Mouse (Mus musculus) CH12F3 (cell line): ENCODE measurements at regions not wholly inside any gene's neighbourhood (a gene's known extent, or its start where the extent isn't known, plus 50 kb on each side); places are given as distances from the start of the nearest gene placed in this dataset.
"Not testable (repeated sequence)": the region's sequence is repeated elsewhere in the genome, so short reads cannot be mapped to it uniquely, and the experiment has no call there.

Experiments
- in situ Hi-C: fragments of 300-500 bp; cut with MboI; formaldehyde crosslinking; loops from 2 replicates; pipeline ENCODE4 v1.14.3; 2020; ENCODE audit warnings: low sequenced_read_pairs

GRCm38 (mm10) chr2:10658317-10658716, 288.0 kb downstream of the Sfmbt2 start:
- in situ Hi-C loops: no loop called here

DNA sequence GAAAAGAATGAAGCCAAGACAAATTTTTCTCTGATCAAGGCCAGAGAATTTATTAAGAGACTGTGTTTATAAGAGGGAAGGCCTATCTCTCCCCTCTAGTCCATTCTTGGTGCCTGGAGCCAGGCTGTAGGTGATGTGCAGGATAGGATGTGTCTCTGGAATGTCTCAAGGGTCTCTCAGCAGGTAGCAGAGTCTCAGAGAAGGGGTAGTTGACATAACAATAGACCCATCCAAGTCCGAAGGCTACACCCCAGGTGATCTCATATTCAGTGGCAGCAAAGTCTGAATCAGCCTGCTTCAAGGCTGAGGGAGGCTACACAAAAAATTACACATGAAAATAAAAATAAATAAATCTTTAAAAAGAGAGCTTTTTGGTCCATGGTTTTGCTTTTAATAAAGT, 297.6 kb downstream of the Sfmbt2 start:
- in situ Hi-C loops: not testable (repeated sequence)

DNA sequence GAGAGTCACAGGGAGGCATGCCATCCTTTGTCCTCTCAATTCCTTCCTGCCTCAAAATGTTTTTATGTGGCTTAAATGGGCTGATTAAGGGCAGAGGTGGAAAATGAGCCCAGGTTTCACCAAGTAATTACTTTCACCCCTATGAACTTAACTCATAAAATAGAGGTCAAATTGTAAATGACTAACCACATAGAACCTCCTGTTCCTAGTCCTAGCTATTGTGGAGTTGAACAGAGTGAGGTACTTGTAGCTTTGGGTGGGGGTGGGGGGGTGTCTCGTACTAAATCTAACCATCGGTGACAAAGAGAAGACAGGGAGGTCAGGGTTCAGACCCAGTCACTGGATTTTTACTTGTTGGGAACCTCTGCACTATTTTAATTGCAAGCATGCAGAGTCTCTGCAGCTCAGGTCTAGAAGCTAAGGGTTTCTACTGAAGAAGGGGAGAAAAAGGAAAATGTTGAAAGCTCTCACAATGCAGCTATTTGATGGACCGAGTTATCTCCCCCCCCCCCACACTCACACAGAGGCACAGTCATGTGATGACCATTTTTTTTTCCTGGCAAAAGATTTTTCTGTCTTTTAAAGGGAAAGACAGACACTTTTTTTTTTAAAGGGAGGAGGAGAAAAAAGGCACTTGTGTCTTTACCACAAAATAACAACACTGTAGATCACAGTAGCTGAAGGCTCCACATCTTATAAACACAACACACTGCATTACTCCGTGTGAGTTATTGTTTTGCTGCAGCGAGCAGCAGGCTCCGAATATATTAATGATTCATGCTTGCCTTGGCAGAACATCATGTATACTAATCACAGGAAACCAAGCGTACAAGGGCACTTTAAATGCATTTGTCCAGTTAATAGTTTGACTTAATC, 300.4 kb downstream of the Sfmbt2 start:
- in situ Hi-C loops: no loop called here

DNA sequence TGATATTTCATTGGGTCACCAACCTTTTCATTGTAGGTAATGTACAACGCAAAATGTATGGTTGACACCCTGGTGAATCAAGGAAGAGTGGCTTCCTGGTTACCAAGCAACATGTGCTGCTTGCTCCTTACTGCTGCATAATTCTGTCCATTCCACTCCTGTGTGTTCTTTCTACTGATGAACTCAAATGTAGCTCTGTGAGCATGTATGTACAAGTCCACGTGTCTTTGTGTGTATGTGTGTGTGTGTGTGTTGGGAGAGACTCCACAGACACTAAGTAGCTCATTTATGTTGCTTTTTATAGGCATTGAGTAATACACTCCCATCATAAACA, 301.0 kb downstream of the Sfmbt2 start:
- in situ Hi-C loops: no loop called here

DNA sequence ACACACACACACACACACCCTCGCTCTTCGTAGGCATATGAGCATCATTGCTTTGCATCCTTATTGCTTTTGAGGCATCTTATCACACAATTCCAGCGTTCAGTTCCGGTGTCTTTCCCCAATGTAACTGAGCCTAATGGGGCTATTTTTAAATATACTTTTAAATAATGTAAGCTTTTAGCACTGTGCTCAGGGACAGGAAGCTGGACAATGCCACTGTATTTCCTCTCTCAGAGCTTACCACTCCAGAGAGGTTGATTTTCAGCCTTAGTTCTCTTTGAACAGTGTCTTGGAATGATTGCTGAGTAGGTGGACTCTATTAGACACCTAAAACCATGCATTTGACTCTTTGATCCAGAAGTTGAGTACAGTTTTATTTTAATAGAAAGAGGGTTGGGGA, 301.9 kb downstream of the Sfmbt2 start:
- in situ Hi-C loops: no loop called here

- in situ Hi-C loops: no loop called here
Measured at GRCm38 (mm10) chr2:10674738-10675349, 304.5 kb downstream of the Sfmbt2 start.

GRCm38 (mm10) chr2:10701459-10701858, 331.1 kb downstream of the Sfmbt2 start:
- in situ Hi-C loops: no loop called here

DNA sequence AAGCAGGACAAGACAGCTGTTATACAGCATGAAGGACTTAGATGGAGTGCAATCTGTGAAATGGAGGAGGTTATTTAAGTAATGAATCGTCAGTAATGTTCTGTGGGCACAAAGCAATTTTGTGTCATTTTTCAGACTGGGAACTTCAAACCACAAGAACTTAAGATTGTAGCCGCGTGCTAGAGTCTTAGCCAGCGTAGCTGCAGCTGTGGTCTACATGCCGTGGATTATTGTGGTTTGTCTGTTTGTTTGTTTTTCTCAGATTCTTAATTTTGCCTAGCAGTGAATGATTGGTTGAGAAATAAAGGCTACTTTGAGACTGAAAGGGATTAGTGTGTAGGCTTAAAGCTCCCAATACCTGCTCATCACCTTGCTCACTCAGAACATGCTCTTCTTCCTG, 348.1 kb downstream of the Sfmbt2 start:
- in situ Hi-C loops: no loop called here

DNA sequence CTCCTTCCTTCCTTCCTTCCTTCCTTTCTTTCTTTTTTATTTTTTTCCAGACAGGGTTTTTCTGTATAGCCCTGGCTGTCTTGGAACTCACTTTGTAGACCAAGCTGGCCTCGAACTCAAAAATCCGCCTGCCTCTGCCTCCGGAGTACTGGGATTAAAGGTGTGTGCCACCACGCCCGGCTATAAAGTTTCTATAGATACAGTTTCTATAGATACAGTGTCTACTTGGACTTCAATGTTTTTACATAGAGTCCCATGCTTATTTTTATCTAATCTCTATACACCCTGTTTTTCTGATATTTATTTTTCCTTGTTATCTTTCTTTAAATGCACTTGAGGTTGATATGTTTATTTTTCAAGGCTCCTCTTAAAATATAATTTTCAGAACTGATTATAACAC, 364.0 kb downstream of the Sfmbt2 start:
- in situ Hi-C loops: not testable (repeated sequence)

GRCm38 (mm10) chr2:10736696-10737457, 366.6 kb downstream of the Sfmbt2 start:
- in situ Hi-C loops: no loop called here

DNA sequence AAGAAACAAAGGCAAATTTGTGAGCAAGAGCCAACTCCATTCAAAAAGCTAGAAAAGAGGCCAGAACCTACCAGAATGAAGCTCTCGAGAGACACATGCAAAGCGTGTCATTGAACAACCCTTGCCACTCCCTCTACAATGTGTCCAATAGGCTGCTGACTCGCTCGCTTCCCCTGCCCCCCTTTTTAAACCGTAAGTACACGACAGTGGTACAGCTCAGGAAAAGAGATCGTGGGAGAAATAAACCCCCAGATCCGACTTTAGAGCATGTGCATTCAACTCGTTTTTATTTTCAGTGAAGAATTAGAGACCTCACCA, 367.1 kb downstream of the Sfmbt2 start:
- in situ Hi-C loops: no loop called here

DNA sequence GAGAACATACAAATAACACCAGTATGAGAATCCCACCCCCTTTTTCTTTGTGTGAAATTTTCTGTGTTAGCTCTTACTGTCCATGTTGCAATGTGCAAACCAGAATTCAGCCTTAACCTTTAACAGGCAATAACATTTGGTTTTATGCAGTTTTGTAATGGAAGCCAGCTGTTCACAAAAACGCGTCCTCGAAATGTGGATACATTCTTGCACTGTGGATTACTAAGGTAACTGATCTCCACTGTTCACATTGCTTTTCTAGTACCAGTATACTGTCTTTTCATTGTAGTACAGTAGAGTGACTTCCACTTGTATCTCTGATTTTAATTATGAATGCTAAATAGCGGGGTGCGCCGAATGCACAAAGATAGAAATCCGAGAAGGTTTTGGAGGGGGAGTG, 374.8 kb downstream of the Sfmbt2 start:
- in situ Hi-C loops: no loop called here

DNA sequence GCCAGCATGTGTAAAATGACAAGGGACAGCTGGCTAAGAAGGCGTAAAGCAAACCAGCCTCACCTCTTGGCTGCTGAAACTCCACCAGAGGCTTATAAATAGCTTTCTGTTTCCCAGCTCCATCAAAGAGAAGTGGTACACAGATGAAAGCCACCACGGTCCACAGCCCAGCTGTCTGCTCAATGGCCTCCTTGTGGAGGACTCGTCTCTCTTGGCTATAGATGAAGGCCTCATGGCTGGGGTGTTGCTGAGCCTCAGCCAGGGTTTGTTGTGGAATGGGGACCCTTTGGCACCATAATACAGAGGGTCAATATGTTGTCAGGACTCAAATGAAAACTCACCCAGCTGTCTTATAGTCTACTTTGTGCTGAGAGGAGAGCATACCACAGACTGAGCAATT, 385.1 kb downstream of the Sfmbt2 start:
- in situ Hi-C loops: no loop called here

- in situ Hi-C loops: no loop called here
Measured at GRCm38 (mm10) chr2:10757202-10757840, 387.0 kb downstream of the Sfmbt2 start.

- in situ Hi-C loops: no loop called here
Measured at GRCm38 (mm10) chr2:10757886-10758285, 387.6 kb downstream of the Sfmbt2 start.

DNA sequence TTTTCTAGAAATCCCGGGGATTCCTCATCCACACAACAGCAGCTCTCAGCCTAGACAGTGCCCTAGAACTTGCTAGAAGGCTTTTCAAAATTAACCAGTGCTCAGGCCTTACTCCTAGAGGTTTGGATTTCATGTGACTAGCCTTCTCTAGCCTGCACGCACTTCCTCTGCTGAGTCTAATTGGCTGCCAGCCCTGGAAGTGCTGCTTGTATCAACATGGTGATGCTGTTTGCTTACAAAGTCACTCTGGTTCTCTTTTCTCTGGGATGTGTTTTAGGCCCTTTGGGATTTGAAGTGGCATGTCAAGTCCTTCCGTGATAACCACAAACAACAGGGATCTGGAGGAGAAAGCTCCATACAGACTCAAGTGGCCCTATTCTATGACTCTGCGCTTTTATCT, 391.9 kb downstream of the Sfmbt2 start:
- in situ Hi-C loops: no loop called here

DNA sequence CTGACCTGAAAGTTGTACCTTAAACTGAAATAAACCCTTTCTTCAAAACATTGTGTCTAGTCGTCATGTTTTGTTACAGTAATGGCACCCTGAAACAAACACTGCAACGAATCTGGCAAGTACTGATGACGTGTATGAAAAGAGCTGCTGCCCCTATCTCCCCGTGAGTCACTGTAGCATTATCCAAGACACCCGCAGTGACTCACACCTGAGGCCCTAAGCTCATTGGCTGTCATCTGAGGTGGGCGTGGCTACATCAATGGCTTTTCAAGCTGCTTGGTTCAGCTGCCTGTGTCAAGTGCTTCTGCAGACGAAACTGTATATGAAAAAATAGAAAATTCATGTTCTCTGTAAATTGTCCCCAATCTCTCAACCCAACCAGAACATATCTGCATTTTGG, 388.8 kb upstream of the Prkcq start:
- in situ Hi-C loops: no loop called here

DNA sequence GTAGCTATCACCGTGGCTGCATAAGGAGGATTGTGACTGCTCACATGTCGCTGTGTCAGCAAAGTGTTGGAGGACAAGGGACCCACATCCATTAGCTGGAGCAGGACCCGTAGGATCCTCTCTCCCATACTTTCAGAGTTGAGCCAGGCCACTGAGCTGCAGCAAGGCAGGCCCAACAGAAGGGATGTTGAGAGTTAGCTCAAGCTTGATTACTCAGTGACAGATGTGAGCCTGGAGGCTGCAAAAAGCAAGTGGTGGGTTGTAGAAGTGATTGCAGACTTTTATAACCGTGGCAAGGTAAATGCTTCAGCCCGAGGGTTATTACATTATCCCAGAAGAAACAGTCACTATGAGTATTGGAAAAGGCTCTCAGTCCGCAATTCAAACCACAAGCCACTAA, 388.3 kb upstream of the Prkcq start:
- in situ Hi-C loops: no loop called here

DNA sequence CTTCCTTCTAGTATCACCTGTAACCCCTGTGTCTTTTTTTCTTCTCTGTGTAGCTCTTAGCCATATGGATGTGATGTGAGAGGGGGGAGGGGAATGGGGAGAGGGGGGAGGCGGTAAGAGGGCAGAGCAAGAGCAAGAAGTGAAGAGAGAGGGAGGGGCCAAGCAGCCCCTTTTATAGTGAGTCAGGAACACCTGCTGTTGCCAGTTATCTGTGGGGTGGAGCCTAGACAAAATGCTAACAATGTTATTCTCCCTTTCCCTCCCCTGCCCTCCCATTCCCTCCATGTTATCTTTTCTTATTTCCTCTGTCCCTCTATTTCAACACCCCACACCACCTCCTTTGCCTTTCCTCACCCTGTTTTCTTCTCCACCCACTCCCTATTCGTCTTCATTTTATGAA, 387.6 kb upstream of the Prkcq start:
- in situ Hi-C loops: no loop called here

- in situ Hi-C loops: no loop called here
Measured at GRCm38 (mm10) chr2:10785156-10785555, 386.8 kb upstream of the Prkcq start.

DNA sequence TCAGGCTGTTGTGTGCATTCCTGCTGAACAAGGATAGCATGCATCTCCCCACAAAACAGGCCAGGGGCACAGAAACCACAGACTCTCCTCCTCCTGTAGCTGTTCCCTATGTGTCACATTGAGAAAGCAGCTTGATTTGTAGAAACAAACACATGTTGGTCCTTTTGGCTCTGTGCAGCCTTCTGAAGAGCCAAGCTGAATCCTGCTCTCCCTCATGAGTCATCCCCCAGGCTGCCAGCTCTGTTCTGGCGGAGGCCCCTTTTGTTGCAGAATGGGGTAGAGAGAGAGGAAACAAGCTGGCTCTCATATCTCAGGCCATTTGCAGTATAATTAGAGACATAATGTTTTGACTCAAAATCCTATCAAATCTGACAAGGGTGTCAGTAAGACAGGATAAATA, 383.4 kb upstream of the Prkcq start:
- in situ Hi-C loops: no loop called here

- in situ Hi-C loops: no loop called here
Measured at GRCm38 (mm10) chr2:10791233-10791632, 380.7 kb upstream of the Prkcq start.
